Mouse (Mus musculus) neural tube, embryonic 10.5 days (tissue): Measurements from ENCODE around the gene Padi3.

Experiments
- DNase-seq: peaks from one replicate; pipeline ENCODE4 v3.0.0-alpha.2; 2017; ENCODE audit warnings: low spot score; ENCODE audit errors: extremely low spot score

The Padi3 gene

GRCm38 (mm10) chr4:140782821-140783220 is 27.6 kb downstream of the Padi3 start:
- no peak for DNase-seq

GRCm38 (mm10) chr4:140780507-140780906 is 29.9 kb downstream of the Padi3 start:
- DNase-seq: peak; percentile 26

- DNase-seq: peak; percentile 60
Observed at GRCm38 (mm10) chr4:140779803-140780397, 30.5 kb downstream of the Padi3 start.

DNA sequence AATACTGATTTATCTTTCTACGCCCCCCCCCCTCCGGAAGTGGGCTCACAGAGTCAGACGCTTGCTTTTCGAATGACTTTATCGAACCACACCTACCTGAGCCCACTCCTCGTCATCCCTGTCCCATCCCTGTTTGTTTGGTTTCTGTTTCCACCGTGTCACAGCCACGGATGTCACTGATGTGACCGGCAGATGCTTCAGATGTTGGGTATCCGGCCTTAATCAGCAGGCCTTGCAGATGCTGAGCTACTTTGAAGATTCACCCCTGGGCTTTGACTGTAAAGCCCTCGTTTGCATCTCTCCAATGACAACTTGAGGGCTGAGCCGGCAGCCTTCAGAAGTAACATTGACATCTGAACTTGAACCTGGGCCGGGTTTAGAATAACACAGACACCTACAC is 33.8 kb downstream of the Padi3 start:
- no peak for DNase-seq

- no peak for DNase-seq
Observed at GRCm38 (mm10) chr4:140775876-140776275, 34.6 kb downstream of the Padi3 start.

GRCm38 (mm10) chr4:140774893-140775292 is 35.6 kb downstream of the Padi3 start:
- no peak for DNase-seq

DNA sequence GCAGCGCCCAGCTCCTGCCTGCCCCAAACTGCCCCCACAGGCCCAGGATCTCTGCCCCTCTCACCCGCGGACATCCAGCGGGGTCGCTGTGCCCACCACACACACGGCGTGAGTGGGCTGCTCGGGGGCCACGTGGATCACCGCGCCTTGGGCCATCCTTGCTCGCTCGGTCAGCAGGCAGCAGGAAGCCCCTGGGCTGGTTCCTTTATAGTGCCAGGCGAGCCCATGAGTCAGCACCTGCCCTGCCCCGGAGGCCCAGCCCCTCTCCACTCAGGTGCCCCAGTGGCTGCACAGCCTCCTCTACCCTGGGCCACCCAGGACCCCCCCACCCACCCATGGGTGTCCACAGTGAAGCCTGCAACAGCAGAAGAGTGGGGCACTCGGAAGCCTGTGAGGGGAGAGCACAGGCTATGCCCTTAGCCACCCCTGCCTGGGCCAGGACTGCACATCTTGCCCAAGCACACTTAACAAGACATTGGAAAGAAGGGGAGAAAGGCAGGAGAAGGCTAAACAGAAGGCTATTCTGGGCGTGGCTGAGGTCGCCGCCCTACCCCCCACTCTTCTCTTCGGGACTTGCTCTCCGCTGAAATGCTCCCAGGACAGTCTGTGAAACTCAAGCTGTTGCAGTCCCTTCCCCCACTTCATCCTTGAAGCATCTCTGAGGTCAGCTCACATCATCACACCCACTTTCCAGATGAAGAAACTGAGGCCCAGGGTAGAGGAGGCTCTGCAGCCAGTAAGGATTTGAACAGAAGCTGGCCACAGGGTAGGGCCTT is 36.2 kb downstream of the Padi3 start, which contains the start of gene Padi4:
Gene Padi4, minus strand, starts transcription at position 212 of the 776 bp plus-strand sequence.
- DNase-seq: no peak

- no peak for DNase-seq
Observed at GRCm38 (mm10) chr4:140771091-140771490, 39.4 kb downstream of the Padi3 start.

DNA sequence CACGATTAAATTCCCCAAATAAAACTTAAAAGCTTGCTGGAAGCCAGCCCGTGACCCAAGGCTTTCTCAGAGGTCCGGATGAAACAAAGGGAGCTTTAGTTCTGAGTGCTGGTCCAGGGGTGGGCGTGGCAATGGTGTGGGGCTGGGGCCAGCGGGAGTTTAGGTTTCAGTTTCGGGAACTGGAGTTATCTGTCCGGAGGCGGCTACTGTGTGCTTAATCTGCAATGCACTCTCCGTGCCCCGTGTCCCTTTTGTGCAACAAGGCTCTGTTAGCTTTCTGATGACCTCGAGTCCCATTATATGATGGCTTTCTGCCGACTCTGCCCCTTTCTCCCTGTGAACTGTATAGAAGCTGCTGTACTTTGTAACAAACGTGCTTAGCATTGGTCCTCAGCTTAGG is 40.0 kb downstream of the Padi3 start:
- peak; percentile 39 for DNase-seq

DNA sequence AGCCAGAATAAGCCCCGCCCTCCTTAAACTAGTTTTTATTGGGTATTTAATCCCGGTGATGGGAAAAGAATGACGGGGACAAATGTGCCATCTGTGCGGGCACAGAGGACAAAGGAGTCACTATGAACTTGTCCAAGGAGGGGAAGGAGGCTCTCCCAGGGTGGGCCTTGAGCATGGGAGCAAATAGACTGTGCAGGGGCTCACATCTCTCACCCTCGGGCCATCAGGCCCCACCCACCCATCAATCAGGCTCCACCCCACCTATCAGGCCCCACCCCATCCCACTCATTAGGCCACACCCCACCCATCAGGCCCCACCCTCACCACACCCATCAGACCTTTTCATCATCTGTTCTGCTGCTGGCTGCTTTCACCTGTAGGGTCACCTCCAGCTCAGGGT is 41.5 kb downstream of the Padi3 start:
- no peak for DNase-seq

DNA sequence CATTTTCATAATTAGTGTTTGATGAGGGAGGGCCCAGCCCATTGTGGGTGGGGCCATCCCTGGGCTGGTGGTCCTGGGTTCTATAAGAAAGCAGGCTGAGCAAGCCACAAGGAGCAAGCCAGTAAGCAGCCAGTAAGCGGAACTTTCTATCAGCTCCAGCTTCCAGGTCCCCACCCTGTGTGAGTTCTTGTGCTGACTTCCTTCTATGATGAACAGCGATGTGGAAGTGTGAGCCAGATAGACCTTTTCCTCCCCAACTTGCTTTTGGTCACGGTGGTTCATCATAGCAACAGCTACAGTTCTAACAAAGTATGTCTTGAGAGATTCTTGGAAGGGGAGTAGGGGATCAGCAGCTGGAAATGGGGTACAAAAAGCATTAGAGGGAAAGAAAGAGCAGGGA is 44.5 kb downstream of the Padi3 start:
- no peak for DNase-seq

DNA sequence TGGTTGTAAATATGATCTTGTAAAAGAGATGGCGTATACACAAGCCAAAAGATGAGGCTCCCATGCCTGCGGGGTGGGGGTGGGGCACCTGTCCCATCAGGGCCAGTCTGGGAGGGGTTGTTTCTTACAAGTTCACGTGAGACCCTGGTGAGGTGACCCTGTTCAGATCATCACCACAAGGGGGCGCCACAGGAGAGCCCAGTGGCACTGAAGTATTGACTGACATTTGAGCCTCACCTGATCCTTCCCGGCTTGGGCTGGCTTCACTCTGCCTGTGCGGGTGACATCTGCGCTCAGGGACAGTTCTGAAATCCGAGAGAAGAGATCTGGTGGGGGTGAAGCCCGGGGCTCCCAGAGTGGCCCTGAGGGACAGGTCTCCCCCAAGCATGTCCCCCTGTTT is 47.3 kb downstream of the Padi3 start:
- peak; percentile 67 for DNase-seq

DNA sequence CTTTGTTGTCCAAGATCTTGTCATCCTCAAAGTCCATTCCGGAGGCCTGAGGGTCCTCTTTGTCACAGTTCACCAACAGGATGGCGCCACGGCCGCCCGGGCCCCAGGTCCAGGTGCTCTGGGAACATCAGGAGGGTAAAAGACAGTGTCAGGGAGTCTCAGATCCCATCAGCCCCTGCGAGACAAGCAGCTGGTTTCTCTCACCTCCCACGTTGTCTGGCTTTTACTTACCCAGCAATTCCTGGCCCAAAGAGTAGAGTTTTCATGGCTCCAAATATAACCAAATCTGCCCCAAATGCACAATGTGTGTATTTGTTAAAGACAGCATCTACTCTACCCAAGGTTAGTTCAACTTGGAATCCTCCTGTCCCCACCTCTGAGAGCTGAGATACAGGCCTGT is 48.8 kb downstream of the Padi3 start:
- DNase-seq: no peak

DNA sequence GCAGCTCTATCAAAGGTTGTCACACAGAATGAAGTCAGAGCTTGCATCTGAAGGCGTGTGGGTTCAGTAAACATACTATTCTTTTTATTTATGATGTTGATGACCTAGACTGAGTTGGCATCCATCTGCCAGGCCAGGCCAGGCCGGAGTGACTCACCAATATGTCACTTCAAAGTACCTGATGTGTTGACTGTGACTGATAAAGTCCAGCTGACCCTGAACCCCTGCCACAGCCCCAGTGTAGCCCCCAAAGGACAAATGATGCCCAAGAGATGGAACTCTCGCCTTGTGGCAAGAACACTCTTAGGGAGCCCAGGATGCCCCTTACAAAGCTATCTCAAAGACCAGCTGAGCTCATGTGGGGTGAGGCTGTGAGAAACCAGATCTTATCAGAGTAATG is 54.6 kb downstream of the Padi3 start:
- no peak for DNase-seq

DNA sequence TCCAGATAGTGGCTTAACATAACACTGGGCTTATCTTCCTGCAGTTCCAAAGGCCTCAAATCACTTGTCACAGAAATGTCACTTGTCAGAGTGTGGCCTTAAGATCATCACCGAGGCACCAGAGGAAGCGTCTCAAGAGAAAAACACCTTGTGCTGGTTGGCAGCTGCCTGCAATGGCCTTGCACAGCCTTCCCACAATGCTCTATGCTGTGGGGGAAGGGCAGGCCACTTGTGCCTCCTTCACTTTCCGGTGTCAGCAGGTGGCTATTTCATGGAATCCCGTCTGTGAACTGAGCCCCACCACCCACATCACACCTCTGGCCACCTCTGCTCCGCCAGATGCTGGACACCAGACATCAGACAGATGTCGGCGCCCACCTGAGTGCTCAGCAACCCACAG is 57.1 kb downstream of the Padi3 start:
- no peak for DNase-seq

- peak; percentile 52 for DNase-seq
Observed at GRCm38 (mm10) chr4:140750328-140750727, 60.1 kb downstream of the Padi3 start.

DNA sequence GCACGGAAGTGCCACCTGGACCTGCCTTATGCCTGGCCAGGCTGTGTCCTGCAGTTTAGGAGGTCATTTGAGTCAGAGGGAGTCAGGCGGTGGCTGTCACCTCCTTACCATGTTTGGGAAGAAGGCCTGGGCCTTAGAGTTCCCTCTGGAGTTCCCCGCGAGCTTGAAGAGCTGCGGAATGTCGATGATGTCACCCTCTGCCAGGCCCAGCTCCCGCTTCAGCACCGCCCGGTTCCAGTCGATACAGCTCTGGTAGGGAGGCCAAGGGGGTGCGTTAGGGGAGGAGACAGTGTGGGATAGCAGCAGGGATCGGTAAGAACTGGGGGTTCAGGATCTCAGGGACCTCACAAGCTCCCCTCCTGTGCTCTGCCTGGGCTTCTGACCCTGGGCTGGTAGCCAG is 62.5 kb downstream of the Padi3 start:
- DNase-seq: no peak

- DNase-seq: no peak
Observed at GRCm38 (mm10) chr4:140744654-140745053, 65.8 kb downstream of the Padi3 start.

- DNase-seq: no peak
Observed at GRCm38 (mm10) chr4:140743086-140743485, 67.4 kb downstream of the Padi3 start.

DNA sequence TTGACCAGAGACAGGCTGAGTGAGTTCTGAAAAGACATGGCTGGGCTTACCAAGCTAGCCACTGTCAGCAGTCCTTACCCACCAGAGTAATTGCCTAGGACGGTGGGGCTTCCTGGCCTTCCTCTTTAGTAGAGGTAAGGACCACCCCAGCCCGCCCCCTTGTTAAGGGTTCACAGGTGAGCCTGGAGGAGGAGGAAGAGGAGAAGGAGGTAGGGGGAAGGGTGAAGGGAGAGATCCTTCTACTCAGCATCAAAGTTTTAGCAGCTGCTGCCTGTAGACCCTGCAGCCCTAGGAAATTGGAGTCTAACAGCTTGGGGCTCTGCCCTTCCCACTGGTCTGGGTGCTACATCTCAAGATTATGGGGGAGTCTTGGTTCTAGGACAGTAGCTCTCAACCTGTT is 67.9 kb downstream of the Padi3 start, which contains the start of gene Padi6:
Gene Padi6, minus strand, starts transcription at position 101 of the 400 bp plus-strand sequence.
- DNase-seq: no peak

GRCm38 (mm10) chr4:140741401-140741800 is 69.0 kb downstream of the Padi3 start:
- DNase-seq: no peak

DNA sequence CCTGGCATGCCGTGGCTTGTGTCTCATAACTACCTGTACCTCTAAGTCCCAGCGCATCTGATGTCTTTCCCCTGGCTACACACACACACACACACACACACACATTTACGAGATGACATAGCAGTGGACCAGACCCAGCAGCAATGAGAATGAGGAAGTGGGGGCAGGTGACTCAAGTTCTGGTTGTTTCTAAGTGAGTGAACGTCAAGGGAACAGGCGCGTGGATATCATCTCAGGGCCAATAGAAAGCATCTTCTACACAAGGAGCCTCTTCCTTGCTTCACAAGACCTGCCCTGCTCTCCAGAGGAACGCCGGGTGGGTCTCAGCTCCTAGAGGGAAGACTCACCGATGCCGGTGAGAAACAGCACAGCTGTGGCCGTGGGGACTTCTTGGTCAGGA is 69.8 kb downstream of the Padi3 start:
- no peak for DNase-seq
